Mouse (Mus musculus) neural tube, embryonic 13.5 days (tissue): ENCODE measurements around the gene Acp4. TPM values are rescaled to one million over a fixed set of nuclear protein-coding genes. Genes with fewer than 3 reads are reported as not detected.
"Not testable (repeated sequence)": the region's sequence is repeated elsewhere in the genome, so short reads cannot be mapped to it uniquely, and the experiment has no call there.

Experiments
- ATAC-seq: fragments of 200-750 bp; cut with Nextera tagmentation; 2 replicates; pipeline ENCODE4 v1.8.0; 2017; ENCODE audit warnings: low read depth, mild to moderate bottlenecking, moderate TSS enrichment, moderate library complexity
- H3K27ac ChIP-seq: fragments of 300-500 bp; sonication (generic); replicated peaks from 2 replicates; pipeline ENCODE4 v1.5.1; 2015; ENCODE audit warnings: moderate library complexity, mild to moderate bottlenecking, inconsistent platforms
- H3K27me3 ChIP-seq: fragments of 300-500 bp; sonication (generic); 2 replicates; pipeline ENCODE4 v1.6.1; 2015; ENCODE audit warnings: mild to moderate bottlenecking, inconsistent platforms
- H3K36me3 ChIP-seq: fragments of 300-500 bp; sonication (generic); 2 replicates; pipeline ENCODE4 v1.6.1; 2015; ENCODE audit warnings: mild to moderate bottlenecking, inconsistent platforms
- H3K4me1 ChIP-seq: fragments of 300-500 bp; sonication (generic); replicated peaks from 2 replicates; pipeline ENCODE4 v1.6.1; 2015; ENCODE audit warnings: inconsistent platforms
- H3K4me2 ChIP-seq: fragments of 300-500 bp; sonication (generic); 2 replicates; pipeline ENCODE4 v1.6.1; 2015; ENCODE audit warnings: inconsistent platforms, mild to moderate bottlenecking, moderate library complexity
- H3K4me3 ChIP-seq: fragments of 300-500 bp; sonication (generic); 2 replicates; pipeline ENCODE4 v1.5.1; 2015; ENCODE audit warnings: mild to moderate bottlenecking, inconsistent platforms
- H3K9ac ChIP-seq: fragments of 300-500 bp; sonication (generic); 2 replicates; pipeline ENCODE4 v1.6.1; 2015; ENCODE audit warnings: moderate library complexity, mild to moderate bottlenecking, inconsistent platforms
- H3K9me3 ChIP-seq: fragments of 300-500 bp; sonication (generic); 2 replicates; pipeline ENCODE4 v1.6.1; 2016; ENCODE audit warnings: inconsistent platforms
- WGBS: fragments of 180-500 bp; shearing (Covaris S2); methylation state at CpG from one replicate; pipeline ENCODE4 v1.1.7; 2015; 5-methylcytosine and 5-hydroxymethylcytosine counted together
- polyA plus RNA-seq: library from polyadenylated mRNA; unstranded; fragments of >200 nt; fragmentation: Nextera tagmentation; extraction: Ambion mirVana; gene quantifications from 2 replicates; pipeline ENCODE4 v1.2.1, GENCODE M21; 2015

Gene Acp4
- polyA plus RNA-seq, result not detected in 2 replicates

DNA sequence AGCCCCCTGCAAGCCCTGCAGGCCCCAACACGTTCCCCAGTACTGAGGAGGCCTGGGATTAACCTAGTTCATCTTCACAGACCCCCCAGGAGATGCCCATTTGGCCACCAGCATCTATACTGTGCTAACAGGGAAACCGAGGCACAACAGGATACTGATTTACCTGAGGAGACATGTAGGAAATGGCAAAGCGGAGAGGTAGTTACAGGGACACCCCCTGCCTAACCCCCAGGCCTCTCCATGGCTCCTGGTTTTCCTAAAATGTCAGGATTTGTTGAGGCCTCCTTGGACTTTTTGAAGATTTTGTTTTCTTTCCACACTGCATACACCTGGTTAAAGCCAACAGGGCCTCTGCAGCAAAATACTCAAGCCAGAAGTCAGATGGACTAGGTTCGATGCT lies at the start of gene Acp4:
Gene Acp4 (minus strand): TSS at position 101 of the 400 bp plus-strand sequence.
- 77% methylated on average over 4 of the region's 4 CpGs for WGBS

GRCm38 (mm10) chr7:44306516-44307240 lies 49.5 kb upstream of the Acp4 start, which contains the start of gene Clec11a:
Gene Clec11a (minus strand): TSS chr7:44306902.
- Histone ChIP-seq H3K36me3 (no peaks in the 10 kb centered on the region), H3K9ac (no peak within 1 kb of the TSS), H3K9me3 (no peaks in the 10 kb centered on the region), H3K27ac (peak within 1 kb of the TSS; percentile 97), H3K27me3 (0 out of 2 replicates have a peak, but pooled peaks cover 6% of the 10 kb centered on the region), H3K4me1 (peaks cover 42% of the 10 kb centered on the region), H3K4me2 (peak within 1 kb of the TSS; percentile 81), H3K4me3 (peak within 1 kb of the TSS; percentile 74)
- 73% methylated on average over 6 of the region's 6 CpGs for WGBS
- ATAC-seq, result no peak

More for the DNA sequence above, at the start of gene Acp4:
- Histone ChIP-seq H3K4me2 (no peak within 1 kb of the TSS), H3K27ac (no peak within 1 kb of the TSS), H3K4me1 (0 out of 2 replicates have a peak, but pooled peaks cover 3% of the 10 kb centered on the region), H3K9ac (no peak within 1 kb of the TSS), H3K27me3 (peaks cover 18% of the 10 kb centered on the region), H3K4me3 (no peak within 1 kb of the TSS), H3K9me3 (no peaks in the 10 kb centered on the region), H3K36me3 (peaks cover 19% of the 10 kb centered on the region)
- no peak for ATAC-seq

GRCm38 (mm10) chr7:44305686-44306085 lies 48.5 kb upstream of the Acp4 start:
- 0 out of 2 replicates have a peak, but pooled peaks cover 6% of the 10 kb centered on the region for H3K27me3 ChIP-seq
- no peaks in the 10 kb centered on the region for H3K36me3 ChIP-seq
- ATAC-seq, result no peak; the same call in 1 of the 2 replicates
- H3K4me3 ChIP-seq, result peak overlapping the region; percentile 74
- H3K9me3 ChIP-seq, result no peaks in the 10 kb centered on the region
- no peak overlapping the region for H3K9ac ChIP-seq
- H3K4me2 ChIP-seq, result peak overlapping the region; percentile 81
- 9% methylated on average over 16 of the region's 16 CpGs for WGBS
- peak overlapping the region; percentile 97 for H3K27ac ChIP-seq
- peaks cover 32% of the 10 kb centered on the region for H3K4me1 ChIP-seq

GRCm38 (mm10) chr7:44304775-44305641 lies 47.8 kb upstream of the Acp4 start:
- H3K4me2 ChIP-seq, result peak overlapping the region; percentile 81
- peaks cover 26% of the 10 kb centered on the region for H3K4me1 ChIP-seq
- under 1% methylated on average over 49 of the region's 49 CpGs for WGBS
- no peaks in the 10 kb centered on the region for H3K36me3 ChIP-seq
- H3K9me3 ChIP-seq, result no peaks in the 10 kb centered on the region
- peak; percentile 95 for ATAC-seq
- peak overlapping the region; percentile 97 for H3K27ac ChIP-seq
- peak overlapping the region; percentile 74 for H3K4me3 ChIP-seq
- H3K9ac ChIP-seq, result peak overlapping the region; percentile 96
- H3K27me3 ChIP-seq, result 0 out of 2 replicates have a peak, but pooled peaks cover 6% of the 10 kb centered on the region

- H3K9me3 ChIP-seq, result no peaks in the 10 kb centered on the region
- peak; percentile 38 for ATAC-seq
- peak overlapping the region; percentile 81 for H3K4me2 ChIP-seq
- H3K4me1 ChIP-seq, result peaks cover 26% of the 10 kb centered on the region
- H3K9ac ChIP-seq, result peak overlapping the region; percentile 96
- H3K27ac ChIP-seq, result peak overlapping the region; percentile 97
- H3K27me3 ChIP-seq, result 0 out of 2 replicates have a peak, but pooled peaks cover 3% of the 10 kb centered on the region
- under 1% methylated on average over 25 of the region's 25 CpGs for WGBS
- H3K36me3 ChIP-seq, result no peaks in the 10 kb centered on the region
- H3K4me3 ChIP-seq, result peak overlapping the region; percentile 74
Measured at GRCm38 (mm10) chr7:44304463-44304774, 47.2 kb upstream of the Acp4 start.

DNA sequence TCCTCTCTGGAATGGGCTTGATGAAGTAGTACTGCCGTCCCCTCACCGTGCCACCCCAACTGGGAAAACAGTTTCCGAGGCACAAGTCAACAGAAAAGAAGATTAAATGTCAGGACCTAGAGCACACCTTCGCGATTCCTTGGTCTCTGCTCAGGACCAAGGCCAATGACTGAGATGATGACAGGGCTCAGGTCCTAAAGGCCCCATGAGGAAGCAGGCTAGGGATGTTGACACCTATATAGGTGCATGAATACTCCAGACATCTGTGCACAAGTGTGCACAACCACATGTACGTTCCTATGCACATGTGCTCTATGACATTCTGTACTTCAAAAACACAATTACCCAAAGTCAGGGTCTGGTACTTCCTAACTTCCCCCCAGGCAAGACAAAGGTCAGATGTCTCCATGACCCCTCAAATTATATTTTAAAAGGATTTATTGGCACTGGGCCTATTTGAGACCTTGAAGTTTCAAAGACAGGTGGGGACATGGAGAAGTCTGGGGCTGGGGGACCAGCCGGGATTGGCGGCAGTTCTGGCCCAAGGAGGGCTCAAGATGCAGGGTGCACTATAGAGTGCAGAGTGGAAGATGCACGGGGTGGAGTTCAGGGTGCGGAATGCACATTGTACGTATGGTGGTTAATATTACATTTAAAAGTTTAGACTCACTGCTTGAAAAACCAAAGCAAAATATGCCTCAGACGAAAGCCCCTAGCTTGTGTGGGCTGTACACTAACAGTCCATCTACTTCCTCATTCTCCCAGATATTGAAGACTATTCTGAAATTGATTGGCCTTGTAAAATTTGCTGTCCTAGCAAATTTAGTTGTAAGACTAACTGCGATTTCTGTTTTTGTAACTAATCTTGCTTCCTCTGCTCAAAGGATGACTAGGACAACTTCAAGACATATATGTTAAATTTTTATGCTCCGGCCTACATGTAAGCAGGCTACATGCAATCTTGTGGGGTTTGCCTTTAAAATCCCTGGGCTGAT lies 46.5 kb upstream of the Acp4 start:
- Histone ChIP-seq H3K9ac (peak overlapping the region; percentile 96), H3K27ac (peak overlapping the region; percentile 97), H3K4me1 (peaks cover 26% of the 10 kb centered on the region), H3K36me3 (no peaks in the 10 kb centered on the region), H3K9me3 (no peaks in the 10 kb centered on the region), H3K27me3 (no peaks in the 10 kb centered on the region), H3K4me2 (peak overlapping the region; percentile 81), H3K4me3 (peak overlapping the region; percentile 74)
- WGBS, result 86% methylated on average over 14 of the region's 14 CpGs
- no peak for ATAC-seq

- H3K4me2 ChIP-seq, H3K27me3 ChIP-seq, H3K27ac ChIP-seq, H3K9ac ChIP-seq, H3K4me1 ChIP-seq, H3K9me3 ChIP-seq, H3K4me3 ChIP-seq, ATAC-seq, H3K36me3 ChIP-seq: not testable (repeated sequence)
- 85% methylated on average over 2 of the region's 2 CpGs for WGBS
Measured at GRCm38 (mm10) chr7:44297501-44297900, 40.3 kb upstream of the Acp4 start.

DNA sequence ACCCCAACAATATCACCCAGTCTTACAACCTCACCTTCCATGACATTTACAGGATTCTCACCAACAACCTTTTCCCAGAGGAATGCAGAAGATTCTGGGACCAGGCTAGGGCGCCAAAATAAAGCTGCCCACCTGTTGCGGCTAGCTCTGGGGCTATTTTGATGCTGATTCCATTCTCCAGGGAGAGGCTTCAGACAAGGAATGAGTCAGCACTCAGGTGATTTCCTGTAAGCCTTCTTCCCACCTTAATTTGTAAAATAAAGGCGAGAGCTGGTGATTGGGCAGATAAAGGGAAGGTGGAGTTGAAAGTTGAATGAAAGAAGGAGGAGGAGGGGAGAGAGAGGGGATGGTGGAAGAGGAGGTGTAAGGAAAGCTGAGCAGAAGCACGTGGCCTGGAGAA lies 34.2 kb upstream of the Acp4 start:
- H3K4me1 ChIP-seq, result no peaks in the 10 kb centered on the region
- ATAC-seq, result no peak
- WGBS, result 51% methylated on average over 4 of the region's 4 CpGs

GRCm38 (mm10) chr7:44290986-44291385 lies 33.8 kb upstream of the Acp4 start:
- ATAC-seq, result no peak
- H3K27ac ChIP-seq, result no peak overlapping the region
- H3K27me3 ChIP-seq, result peaks cover 3% of the 10 kb centered on the region; the same call in 1 of the 2 replicates
- WGBS, result 82% methylated on average over 4 of the region's 4 CpGs
- H3K4me2 ChIP-seq, result no peak overlapping the region
- H3K9ac ChIP-seq, result no peak overlapping the region
- H3K4me3 ChIP-seq, result no peak overlapping the region
- no peaks in the 10 kb centered on the region for H3K36me3 ChIP-seq
- H3K4me1 ChIP-seq, result no peaks in the 10 kb centered on the region
- no peaks in the 10 kb centered on the region; the same call in 1 of the 2 replicates for H3K9me3 ChIP-seq

More for the DNA sequence above, 34.2 kb upstream of the Acp4 start:
- Histone ChIP-seq H3K4me2 (no peak overlapping the region), H3K9me3 (no peaks in the 10 kb centered on the region; the same call in 1 of the 2 replicates), H3K9ac (no peak overlapping the region), H3K36me3 (no peaks in the 10 kb centered on the region), H3K27ac (no peak overlapping the region), H3K4me3 (no peak overlapping the region), H3K27me3 (peaks cover 3% of the 10 kb centered on the region; the same call in 1 of the 2 replicates)

DNA sequence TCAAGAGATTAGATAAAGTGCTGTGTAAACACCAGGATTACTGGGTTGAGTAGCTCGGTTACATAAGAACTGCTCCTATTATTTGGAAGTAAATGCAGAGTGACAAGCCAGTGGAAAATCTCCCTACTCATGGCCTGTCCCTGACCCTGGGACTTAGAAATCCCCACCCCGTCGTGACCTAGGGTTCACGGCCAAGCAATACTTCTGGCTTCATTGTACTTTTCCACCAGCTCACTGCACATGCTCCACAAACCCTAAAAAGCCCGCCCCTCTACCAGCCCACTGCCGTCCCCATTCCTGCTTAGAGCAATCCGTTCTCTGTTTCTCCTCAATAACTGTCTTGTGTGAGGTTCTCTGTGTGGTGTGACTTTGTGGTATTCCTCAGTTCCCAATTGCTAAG lies 30.6 kb upstream of the Acp4 start:
- WGBS, result 78% methylated on average over 7 of the region's 7 CpGs
- Histone ChIP-seq H3K36me3 (no peaks in the 10 kb centered on the region), H3K27me3 (peaks cover 3% of the 10 kb centered on the region; the same call in 1 of the 2 replicates), H3K9me3 (no peaks in the 10 kb centered on the region; the same call in 1 of the 2 replicates), H3K4me3 (no peak overlapping the region), H3K4me2 (no peak overlapping the region), H3K4me1 (no peaks in the 10 kb centered on the region), H3K27ac (no peak overlapping the region), H3K9ac (no peak overlapping the region)
- no peak for ATAC-seq

GRCm38 (mm10) chr7:44281586-44281985 lies 24.4 kb upstream of the Acp4 start:
- no peaks in the 10 kb centered on the region for H3K4me1 ChIP-seq
- no peaks in the 10 kb centered on the region for H3K36me3 ChIP-seq
- H3K9me3 ChIP-seq, result no peaks in the 10 kb centered on the region; the same call in 1 of the 2 replicates
- H3K27me3 ChIP-seq, result peaks cover 16% of the 10 kb centered on the region; the same call in 1 of the 2 replicates
- no peak overlapping the region for H3K9ac ChIP-seq
- 67% methylated on average over 7 of the region's 7 CpGs for WGBS
- no peak overlapping the region for H3K4me2 ChIP-seq
- H3K4me3 ChIP-seq, result no peak overlapping the region
- H3K27ac ChIP-seq, result no peak overlapping the region
- ATAC-seq, result no peak
